Mouse (Mus musculus): ENCODE data around the gene Asic2. TPM values are rescaled to one million over a fixed set of nuclear protein-coding genes. Genes with fewer than 3 reads are reported as not detected.
"Not testable (repeated sequence)": the region's sequence is repeated elsewhere in the genome, so short reads cannot be mapped to it uniquely, and the experiment has no call there.

The Asic2 gene
- polyA plus RNA-seq, 1 experiment from 2014 or later, result 16.2 TPM

GRCm38 (mm10) chr11:81361040-81361439, 607.2 kb downstream of the Asic2 start:
- Histone ChIP-seq H3K27me3 (ENCODE audit: control insufficient read depth, insufficient read depth, low read depth, low read length) (no peaks in the 10 kb centered on the region), H3K9ac (ENCODE audit: low read depth, low read length) (no peak overlapping the region), H3K4me3 (ENCODE audit: low read depth, low read length) (no peak overlapping the region), H3K4me2 (ENCODE audit: low read length) (no peak overlapping the region), H3K27ac (ENCODE audit: low read length) (no peak overlapping the region), H3K36me3 (ENCODE audit: control insufficient read depth, insufficient read depth, low read length) (no peaks in the 10 kb centered on the region), H3K4me1 (ENCODE audit: control insufficient read depth, insufficient read depth, low read length) (no peaks in the 10 kb centered on the region), H3K9me3 (replicated peaks; ENCODE audit: control insufficient read depth, low read length, poor library complexity, severe bottlenecking) (no peaks in the 10 kb centered on the region)
- no peak for ATAC-seq
- 97% methylated on average over 4 of the region's 4 CpGs for WGBS

DNA sequence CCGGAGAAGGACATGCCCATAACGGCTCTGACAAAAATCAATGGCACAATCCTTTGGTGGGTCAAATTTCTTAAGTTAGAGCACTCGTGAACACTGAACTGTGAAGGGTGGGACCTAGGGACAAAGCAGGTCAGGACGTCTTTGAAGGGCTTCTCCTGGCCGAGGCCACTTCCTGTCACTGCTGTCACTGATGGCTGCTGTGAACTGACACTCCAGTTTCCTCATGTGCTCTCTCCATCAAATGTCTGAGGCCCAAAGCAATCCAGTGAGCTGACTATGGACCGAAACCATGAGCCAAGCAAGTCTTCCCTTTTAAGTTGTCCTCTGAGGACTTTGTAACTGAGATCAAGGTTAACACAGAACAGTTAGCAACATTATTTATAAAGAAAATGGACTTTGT, 617.8 kb downstream of the Asic2 start:
- H3K4me2 ChIP-seq (ENCODE audit: low read length); H3K9ac ChIP-seq (ENCODE audit: low read depth, low read length); H3K36me3 ChIP-seq (ENCODE audit: control insufficient read depth, insufficient read depth, low read length); H3K4me3 ChIP-seq (ENCODE audit: low read depth, low read length); H3K27me3 ChIP-seq (ENCODE audit: control insufficient read depth, insufficient read depth, low read depth, low read length); ATAC-seq; H3K27ac ChIP-seq (ENCODE audit: low read length); H3K9me3 ChIP-seq (replicated peaks; ENCODE audit: control insufficient read depth, low read length, poor library complexity, severe bottlenecking); H3K4me1 ChIP-seq (ENCODE audit: control insufficient read depth, insufficient read depth, low read length): not testable (repeated sequence)
- WGBS, result 77% methylated on average over 4 of the region's 6 CpGs

- Histone ChIP-seq H3K9me3 (replicated peaks; ENCODE audit: control insufficient read depth, low read length, poor library complexity, severe bottlenecking) (no peaks in the 10 kb centered on the region), H3K4me2 (ENCODE audit: low read length) (no peak overlapping the region), H3K4me1 (ENCODE audit: control insufficient read depth, insufficient read depth, low read length) (peaks cover 4% of the 10 kb centered on the region), H3K27me3 (ENCODE audit: control insufficient read depth, insufficient read depth, low read depth, low read length) (no peaks in the 10 kb centered on the region; the same call in 1 of the 2 replicates), H3K4me3 (ENCODE audit: low read depth, low read length) (no peak overlapping the region), H3K27ac (ENCODE audit: low read length) (no peak overlapping the region), H3K9ac (ENCODE audit: low read depth, low read length) (no peak overlapping the region), H3K36me3 (ENCODE audit: control insufficient read depth, insufficient read depth, low read length) (no peaks in the 10 kb centered on the region)
- 93% methylated on average over 2 of the region's 2 CpGs for WGBS
- ATAC-seq, result no peak
These were observed 636.3 kb downstream of the Asic2 start for GRCm38 (mm10) chr11:81331977-81332376.

DNA sequence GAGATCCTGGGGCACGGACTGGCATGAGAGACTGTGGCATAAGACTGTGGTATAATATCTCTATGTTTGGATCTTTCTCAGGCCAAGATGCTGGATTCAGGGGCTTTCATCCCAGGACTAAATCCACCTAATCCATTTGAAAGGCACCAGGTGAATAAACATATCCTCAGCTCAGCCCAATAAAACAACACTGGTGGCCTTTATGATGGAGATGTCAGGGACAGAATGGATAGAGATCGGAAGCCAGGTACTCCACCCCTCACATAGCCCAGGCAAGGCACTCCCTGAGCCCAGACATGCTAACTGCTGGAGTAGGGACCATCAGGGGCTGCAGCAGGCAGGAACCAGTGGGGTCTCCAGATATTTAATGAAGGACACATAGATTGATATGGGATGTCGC, 637.3 kb downstream of the Asic2 start:
- H3K36me3 ChIP-seq (ENCODE audit: control insufficient read depth, insufficient read depth, low read length), result no peaks in the 10 kb centered on the region
- H3K4me3 ChIP-seq (ENCODE audit: low read depth, low read length), result no peak overlapping the region
- peaks cover 4% of the 10 kb centered on the region for H3K4me1 ChIP-seq (ENCODE audit: control insufficient read depth, insufficient read depth, low read length)
- 87% methylated on average over 3 of the region's 3 CpGs for WGBS
- no peak overlapping the region for H3K9ac ChIP-seq (ENCODE audit: low read depth, low read length)
- no peak overlapping the region for H3K27ac ChIP-seq (ENCODE audit: low read length)
- H3K27me3 ChIP-seq (ENCODE audit: control insufficient read depth, insufficient read depth, low read depth, low read length), result no peaks in the 10 kb centered on the region; the same call in 1 of the 2 replicates
- no peaks in the 10 kb centered on the region for H3K9me3 ChIP-seq (replicated peaks; ENCODE audit: control insufficient read depth, low read length, poor library complexity, severe bottlenecking)
- ATAC-seq, result no peak
- H3K4me2 ChIP-seq (ENCODE audit: low read length), result no peak overlapping the region

GRCm38 (mm10) chr11:81328088-81328487, 640.2 kb downstream of the Asic2 start:
- WGBS, result 89% methylated on average over 5 of the region's 5 CpGs
- H3K36me3 ChIP-seq (ENCODE audit: control insufficient read depth, insufficient read depth, low read length), result no peaks in the 10 kb centered on the region
- H3K4me3 ChIP-seq (ENCODE audit: low read depth, low read length), result no peak overlapping the region
- ATAC-seq, result no peak
- no peak overlapping the region for H3K4me2 ChIP-seq (ENCODE audit: low read length)
- H3K9me3 ChIP-seq (replicated peaks; ENCODE audit: control insufficient read depth, low read length, poor library complexity, severe bottlenecking), result no peaks in the 10 kb centered on the region
- no peaks in the 10 kb centered on the region for H3K4me1 ChIP-seq (ENCODE audit: control insufficient read depth, insufficient read depth, low read length)
- no peaks in the 10 kb centered on the region for H3K27me3 ChIP-seq (ENCODE audit: control insufficient read depth, insufficient read depth, low read depth, low read length)
- H3K27ac ChIP-seq (ENCODE audit: low read length), result no peak overlapping the region
- no peak overlapping the region for H3K9ac ChIP-seq (ENCODE audit: low read depth, low read length)

DNA sequence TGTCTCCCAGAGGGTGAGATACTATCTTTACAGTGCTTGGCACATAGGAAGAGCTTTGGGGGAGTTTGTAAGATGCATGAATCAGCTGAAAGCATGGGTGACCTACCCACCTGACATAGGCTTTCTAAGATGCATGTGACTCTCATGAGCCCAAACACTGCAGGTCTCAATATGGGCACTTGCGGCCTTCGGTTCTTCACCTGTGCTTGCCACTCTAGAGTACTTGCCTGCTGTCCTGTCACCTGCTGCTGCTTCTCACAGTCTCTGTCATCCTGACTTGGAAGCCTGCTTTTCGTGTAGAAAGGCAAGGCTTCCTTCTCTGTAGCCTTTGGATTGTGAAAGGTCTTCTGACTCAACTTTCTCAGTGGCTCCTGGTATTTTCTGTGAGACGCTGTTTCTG, 645.1 kb downstream of the Asic2 start:
- Histone ChIP-seq H3K9ac (ENCODE audit: low read depth, low read length) (no peak overlapping the region), H3K4me1 (ENCODE audit: control insufficient read depth, insufficient read depth, low read length) (no peaks in the 10 kb centered on the region), H3K27ac (ENCODE audit: low read length) (no peak overlapping the region), H3K4me3 (ENCODE audit: low read depth, low read length) (no peak overlapping the region), H3K4me2 (ENCODE audit: low read length) (no peak overlapping the region), H3K36me3 (ENCODE audit: control insufficient read depth, insufficient read depth, low read length) (no peaks in the 10 kb centered on the region), H3K9me3 (replicated peaks; ENCODE audit: control insufficient read depth, low read length, poor library complexity, severe bottlenecking) (no peaks in the 10 kb centered on the region), H3K27me3 (ENCODE audit: control insufficient read depth, insufficient read depth, low read depth, low read length) (no peaks in the 10 kb centered on the region)
- no peak for ATAC-seq
- WGBS, result 93% methylated on average over 4 of the region's 4 CpGs

DNA sequence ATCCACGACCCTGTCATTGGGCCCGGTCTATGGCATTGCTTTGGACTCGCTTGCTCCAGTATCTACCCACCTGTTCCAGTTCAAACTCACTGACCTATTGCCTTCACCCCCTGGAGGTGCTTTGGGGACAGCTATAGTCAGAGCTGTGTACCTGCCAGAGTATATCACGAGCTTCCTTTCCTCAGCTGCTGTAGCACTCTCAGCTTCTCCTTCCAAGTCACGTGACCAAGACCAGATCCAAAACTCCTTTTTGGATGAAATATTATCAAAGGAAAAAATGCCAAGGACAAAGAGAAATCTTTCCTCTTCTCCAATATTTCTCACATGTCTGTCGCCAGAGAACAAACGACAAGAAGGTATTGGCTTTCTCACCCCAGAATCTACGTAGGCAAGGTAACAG, 645.8 kb downstream of the Asic2 start:
- no peak for ATAC-seq
- 94% methylated on average over 8 of the region's 8 CpGs for WGBS
- no peaks in the 10 kb centered on the region for H3K27me3 ChIP-seq (ENCODE audit: control insufficient read depth, insufficient read depth, low read depth, low read length)

DNA sequence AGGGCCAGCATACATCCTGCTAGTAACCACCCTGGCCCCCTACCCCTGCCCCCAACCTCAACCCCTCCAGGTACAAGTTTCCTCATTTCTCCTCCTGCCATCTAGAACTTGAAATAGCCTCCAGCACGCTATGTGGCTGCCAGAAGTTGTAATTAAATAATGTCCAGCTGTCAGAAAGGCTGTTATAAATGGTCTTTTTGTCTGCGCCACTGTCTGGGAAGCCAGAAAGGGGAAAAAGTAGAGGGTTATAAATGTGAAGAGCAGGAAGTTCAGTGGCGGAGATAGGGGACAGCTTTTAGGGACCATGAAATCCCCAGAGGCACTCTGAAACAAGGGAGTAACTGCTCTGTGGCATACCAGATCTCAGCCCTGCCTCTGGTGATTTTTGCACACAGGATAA, 678.2 kb downstream of the Asic2 start:
- Histone ChIP-seq H3K27me3 (ENCODE audit: control insufficient read depth, insufficient read depth, low read depth, low read length) (no peaks in the 10 kb centered on the region), H3K9ac (ENCODE audit: low read depth, low read length) (no peak overlapping the region), H3K4me2 (ENCODE audit: low read length) (no peak overlapping the region), H3K4me3 (ENCODE audit: low read depth, low read length) (no peak overlapping the region), H3K9me3 (replicated peaks; ENCODE audit: control insufficient read depth, low read length, poor library complexity, severe bottlenecking) (no peaks in the 10 kb centered on the region), H3K4me1 (ENCODE audit: control insufficient read depth, insufficient read depth, low read length) (no peaks in the 10 kb centered on the region), H3K27ac (ENCODE audit: low read length) (no peak overlapping the region), H3K36me3 (ENCODE audit: control insufficient read depth, insufficient read depth, low read length) (no peaks in the 10 kb centered on the region)
- ATAC-seq, result no peak
- 62% methylated on average over 3 of the region's 3 CpGs for WGBS

More for the DNA sequence above, 645.8 kb downstream of the Asic2 start:
- Histone ChIP-seq H3K9ac (ENCODE audit: low read depth, low read length) (no peak overlapping the region), H3K4me2 (ENCODE audit: low read length) (no peak overlapping the region), H3K27ac (ENCODE audit: low read length) (no peak overlapping the region), H3K4me1 (ENCODE audit: control insufficient read depth, insufficient read depth, low read length) (no peaks in the 10 kb centered on the region), H3K4me3 (ENCODE audit: low read depth, low read length) (no peak overlapping the region), H3K9me3 (replicated peaks; ENCODE audit: control insufficient read depth, low read length, poor library complexity, severe bottlenecking) (no peaks in the 10 kb centered on the region), H3K36me3 (ENCODE audit: control insufficient read depth, insufficient read depth, low read length) (no peaks in the 10 kb centered on the region)

DNA sequence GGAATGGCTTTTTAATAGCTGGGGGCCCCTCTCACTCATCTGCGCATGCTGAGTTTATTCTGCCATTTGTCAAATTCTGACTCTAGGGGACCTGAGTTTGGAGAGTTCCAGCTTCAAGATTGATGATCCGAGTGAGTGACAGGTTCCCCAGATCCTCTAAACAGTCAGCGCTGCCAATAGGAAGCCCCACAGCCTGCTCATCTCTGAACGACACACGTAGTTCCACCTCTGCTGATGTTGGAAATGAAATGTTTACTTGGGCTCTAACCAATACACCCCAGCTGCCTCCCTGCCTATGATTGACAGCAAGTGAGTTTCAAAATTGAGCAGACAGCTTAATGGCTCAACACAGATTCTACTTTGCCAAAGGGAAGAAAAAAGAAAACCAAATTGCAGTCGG, 685.1 kb downstream of the Asic2 start:
- H3K27ac ChIP-seq (ENCODE audit: low read length), result no peak overlapping the region
- no peaks in the 10 kb centered on the region for H3K27me3 ChIP-seq (ENCODE audit: control insufficient read depth, insufficient read depth, low read depth, low read length)
- 65% methylated on average over 6 of the region's 6 CpGs for WGBS
- no peaks in the 10 kb centered on the region for H3K9me3 ChIP-seq (replicated peaks; ENCODE audit: control insufficient read depth, low read length, poor library complexity, severe bottlenecking)
- no peak overlapping the region for H3K4me2 ChIP-seq (ENCODE audit: low read length)
- no peaks in the 10 kb centered on the region for H3K4me1 ChIP-seq (ENCODE audit: control insufficient read depth, insufficient read depth, low read length)
- no peaks in the 10 kb centered on the region for H3K36me3 ChIP-seq (ENCODE audit: control insufficient read depth, insufficient read depth, low read length)
- H3K4me3 ChIP-seq (ENCODE audit: low read depth, low read length), result no peak overlapping the region
- no peak overlapping the region for H3K9ac ChIP-seq (ENCODE audit: low read depth, low read length)
- ATAC-seq, result no peak

DNA sequence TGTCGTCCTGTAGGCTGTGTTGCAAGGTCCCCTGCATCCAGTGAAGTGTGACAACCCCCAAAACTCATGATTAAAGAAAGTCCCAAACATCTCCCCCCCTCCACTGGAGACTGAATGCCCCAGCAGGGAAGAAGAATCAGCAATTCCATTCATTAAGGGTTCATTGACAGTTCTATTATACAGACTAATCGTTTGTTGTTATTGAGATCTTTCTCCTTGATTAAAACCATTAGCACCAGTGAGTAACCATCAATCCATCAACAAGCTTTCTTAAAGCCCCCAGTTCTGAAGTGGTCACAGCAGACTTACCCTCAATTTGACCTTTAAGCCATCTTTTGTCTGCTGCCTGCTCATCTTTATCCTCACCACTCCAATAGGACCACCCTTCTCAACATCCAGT, 688.2 kb downstream of the Asic2 start:
- WGBS, result 12% methylated on average over 2 of the region's 2 CpGs
- Histone ChIP-seq H3K4me1 (ENCODE audit: control insufficient read depth, insufficient read depth, low read length) (no peaks in the 10 kb centered on the region), H3K9ac (ENCODE audit: low read depth, low read length) (no peak overlapping the region), H3K36me3 (ENCODE audit: control insufficient read depth, insufficient read depth, low read length) (no peaks in the 10 kb centered on the region), H3K27me3 (ENCODE audit: control insufficient read depth, insufficient read depth, low read depth, low read length) (no peaks in the 10 kb centered on the region), H3K4me3 (ENCODE audit: low read depth, low read length) (no peak overlapping the region), H3K27ac (ENCODE audit: low read length) (no peak overlapping the region), H3K9me3 (replicated peaks; ENCODE audit: control insufficient read depth, low read length, poor library complexity, severe bottlenecking) (no peaks in the 10 kb centered on the region), H3K4me2 (ENCODE audit: low read length) (no peak overlapping the region)
- no peak for ATAC-seq
